Mouse (Mus musculus) heart, postnatal 36 days (tissue): Measurements from ENCODE around the gene Pcdh17. TPM values are rescaled to one million over a fixed set of nuclear protein-coding genes. Genes with fewer than 3 reads are reported as not detected.

Experiments used
- DNase-seq, 2 experiments: peaks; one replicate each; pipeline ENCODE4 v3.0.0; 2021 to 2022
- intact Hi-C: fragments of 180-260 bp; cut with DNase I; formaldehyde crosslinking; loops from one replicate; pipeline ENCODE4 v1.15.1; 2025
- total RNA-seq, 2 experiments: library from RNA; stranded (reverse); gene quantifications; 2 replicates each; pipeline ENCODE4 v1.2.3; 2021

Gene Pcdh17
- total RNA-seq, 2 experiments from 2014 or later = 3.2 to 3.5 TPM

GRCm38 (mm10) chr14:84476336-84476735, 33.0 kb downstream of the Pcdh17 start:
- intact Hi-C loops = no loop called here

GRCm38 (mm10) chr14:84476906-84477305, 33.5 kb downstream of the Pcdh17 start:
- intact Hi-C loops = no loop called here
- no peak for DNase-seq

More at GRCm38 (mm10) chr14:84476336-84476735, 33.0 kb downstream of the Pcdh17 start:
- no peak for DNase-seq

- DNase-seq = no peak
- intact Hi-C loops = no loop called here
Observed at GRCm38 (mm10) chr14:84477411-84477810, 34.0 kb downstream of the Pcdh17 start.

- intact Hi-C loops = no loop called here
Observed at GRCm38 (mm10) chr14:84480546-84480945, 37.2 kb downstream of the Pcdh17 start.

GRCm38 (mm10) chr14:84484350-84484749, 41.0 kb downstream of the Pcdh17 start:
- DNase-seq = no peak
- intact Hi-C loops = no loop called here

More at GRCm38 (mm10) chr14:84480546-84480945, 37.2 kb downstream of the Pcdh17 start:
- DNase-seq = no peak

- DNase-seq = no peak
- intact Hi-C loops = no loop called here
Observed at GRCm38 (mm10) chr14:84511010-84511409, 67.6 kb downstream of the Pcdh17 start.

- intact Hi-C loops = loop anchor here (5.0 kb wide), 1 partner anchor 85 kb away; no protein-coding TSS in a partner anchor
- no peak for DNase-seq
Observed at GRCm38 (mm10) chr14:84532397-84532796, 89.0 kb downstream of the Pcdh17 start.

- intact Hi-C loops = no loop called here
- DNase-seq = no peak
Observed at GRCm38 (mm10) chr14:84535264-84535663, 91.9 kb downstream of the Pcdh17 start.

- DNase-seq = no peak
- intact Hi-C loops = no loop called here
Observed at GRCm38 (mm10) chr14:84541838-84542237, 98.5 kb downstream of the Pcdh17 start.

- intact Hi-C loops = no loop called here
- DNase-seq = no peak
Observed at GRCm38 (mm10) chr14:84545968-84546367, 102.6 kb downstream of the Pcdh17 start.

GRCm38 (mm10) chr14:84547513-84548194, 104.3 kb downstream of the Pcdh17 start:
- no peak for DNase-seq
- intact Hi-C loops = no loop called here

- intact Hi-C loops = no loop called here
Observed at GRCm38 (mm10) chr14:84551546-84551945, 108.2 kb downstream of the Pcdh17 start.

GRCm38 (mm10) chr14:84571071-84571470, 127.7 kb downstream of the Pcdh17 start:
- intact Hi-C loops = no loop called here
- no peak for DNase-seq

More at GRCm38 (mm10) chr14:84551546-84551945, 108.2 kb downstream of the Pcdh17 start:
- no peak for DNase-seq
